In the genomic region with DNA sequence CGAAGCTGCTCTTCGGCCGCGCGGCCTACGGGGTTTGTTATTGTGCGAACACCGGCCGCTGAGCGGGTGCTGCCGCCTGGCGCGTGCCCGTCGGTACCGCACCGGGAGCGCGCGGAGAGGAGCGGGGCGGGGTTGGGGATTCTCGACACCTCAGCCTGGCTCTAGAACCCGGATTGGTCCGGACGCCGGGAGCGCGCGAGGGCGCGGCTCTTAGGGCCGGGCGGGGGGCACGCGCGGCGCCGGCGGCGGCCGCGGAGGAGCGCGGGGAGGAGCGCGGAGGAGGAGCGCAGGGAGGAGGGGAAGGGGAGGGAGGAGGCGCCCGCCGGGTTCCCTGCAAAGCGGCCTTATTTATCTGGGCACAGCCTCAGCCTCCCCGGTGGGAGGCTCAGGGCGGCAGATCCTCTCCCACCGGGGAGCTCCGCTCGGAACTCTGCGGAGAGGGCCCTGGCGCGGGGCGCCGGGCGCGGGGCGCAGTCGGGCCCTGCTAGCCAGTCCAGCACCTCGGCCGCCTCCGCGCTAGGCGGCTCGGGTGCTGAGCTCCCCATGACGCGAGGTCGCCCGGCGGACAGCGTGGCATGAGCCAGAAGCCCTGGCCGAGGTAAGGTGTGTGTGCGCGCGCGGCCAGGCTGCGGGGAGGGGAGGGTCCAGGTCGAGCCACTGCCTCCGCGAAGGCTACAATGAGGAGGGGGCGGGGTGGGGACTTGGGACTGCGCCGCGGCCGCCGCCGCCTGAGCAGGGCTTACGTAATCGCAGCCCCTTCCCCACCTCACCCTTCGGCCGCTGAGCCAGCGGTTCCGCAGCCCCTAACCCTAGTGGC, we compare ENCODE assay signal across 8 mouse cellular contexts. TPM values are rescaled to one million over a fixed set of nuclear protein-coding genes. Genes with fewer than 3 reads are reported as not detected.
DNase-seq lines count a peak whose midpoint lies in the region; ATAC-seq and TF ChIP-seq lines count a peak whose summit lies in the region.

Fbxl16 (plus strand) TSS at position 297 of the 817 bp plus-strand sequence.

- TF ChIP-seq CTCF in cortical plate, adult 2 months (IDR thresholded peaks at IDR 0.05; ENCODE audit: extremely low read depth, insufficient read depth, low read length): no peak
- TF ChIP-seq CTCF in kidney, adult 2 months (conservative IDR thresholded peaks at IDR 0.05; ENCODE audit: insufficient read depth, insufficient read length, low read depth, low read length): no peak

- peaks cover 10% of the 10 kb centered on the region; the same call in 1 of the 2 replicates for H3K4me1 ChIP-seq in cortical plate, adult 2 months (ENCODE audit: control insufficient read depth, insufficient read depth, low read length)
- 0 out of 2 replicates have a peak, but pooled peaks cover 3% of the 10 kb centered on the region for H3K4me1 ChIP-seq in kidney, adult 2 months (ENCODE audit: control insufficient read depth, insufficient read depth, low read length)
- 0 out of 2 replicates have a peak, but pooled peaks cover 2% of the 10 kb centered on the region for H3K4me1 ChIP-seq in limb, embryonic 11.5 days (ENCODE audit: control insufficient read depth, insufficient read depth, low read length)
- peaks cover 42% of the 10 kb centered on the region for H3K4me1 ChIP-seq in midbrain, embryonic 14.5 days (ENCODE audit: control insufficient read depth, insufficient read depth, low read length)

- TF ChIP-seq POLR2A in cortical plate, adult 2 months (IDR thresholded peaks at IDR 0.05; ENCODE audit: extremely low read depth, insufficient read depth, low read length): peak; percentile 44; the same call in 1 of the 2 replicates
- TF ChIP-seq POLR2A in kidney, adult 2 months (IDR thresholded peaks at IDR 0.05; ENCODE audit: low read depth, low read length): no peak

- H3K4me2 ChIP-seq in limb, embryonic 11.5 days (ENCODE audit: low read depth, severe bottlenecking): peak within 1 kb of the TSS; percentile 97
- peak within 1 kb of the TSS; percentile 95 for H3K4me2 ChIP-seq in midbrain, embryonic 14.5 days (ENCODE audit: low read length)

- H3K27ac ChIP-seq in cortical plate, adult 2 months (ENCODE audit: insufficient read depth, low read length): peak within 1 kb of the TSS; percentile 99
- no peak within 1 kb of the TSS for H3K27ac ChIP-seq in kidney, adult 2 months (ENCODE audit: insufficient read depth, low read depth, low read length)
- H3K27ac ChIP-seq in limb, embryonic 11.5 days (replicated peaks; ENCODE audit: low read depth, low read length): no peak within 1 kb of the TSS
- peak within 1 kb of the TSS; percentile 99 for H3K27ac ChIP-seq in midbrain, embryonic 14.5 days (replicated peaks; ENCODE audit: low read depth, low read length)

- no peaks in the 10 kb centered on the region for H3K36me3 ChIP-seq in kidney, adult 2 months (ENCODE audit: control insufficient read depth, insufficient read depth, low read length)
- no peaks in the 10 kb centered on the region for H3K36me3 ChIP-seq in limb, embryonic 11.5 days (ENCODE audit: control insufficient read depth, insufficient read depth, low read length)
- H3K36me3 ChIP-seq in midbrain, embryonic 14.5 days (ENCODE audit: control insufficient read depth, insufficient read depth, low read length): no peaks in the 10 kb centered on the region

- 1% methylated on average over 96 of the region's 100 CpGs for WGBS in kidney, adult 2 months
- 0% methylated on average over 72 of the region's 100 CpGs for WGBS in limb, embryonic 11.5 days
- WGBS in midbrain, embryonic 14.5 days: under 1% methylated on average over 100 of the region's 100 CpGs

- peak within 1 kb of the TSS; percentile 64 for H3K9ac ChIP-seq in limb, embryonic 11.5 days (ENCODE audit: low read length)
- H3K9ac ChIP-seq in midbrain, embryonic 14.5 days (replicated peaks; ENCODE audit: low read length): peak within 1 kb of the TSS; percentile 96

- peak; percentile 99 for DNase-seq in heart, adult 11 months
- DNase-seq in heart, adult 8-10 months (ENCODE audit: low spot score): no peak
- peak; percentile 70 to 79 for DNase-seq in heart, adult 18-20 months
- peak; percentile 75 for DNase-seq in kidney, adult 2 months
- DNase-seq in limb, embryonic 11.5 days (ENCODE audit: low spot score): peak; percentile 80
- peak; percentile 98 for DNase-seq in midbrain, embryonic 14.5 days
- DNase-seq in testis, postnatal 10 days (ENCODE audit: low spot score): peak; percentile 76

- no peaks in the 10 kb centered on the region for H3K9me3 ChIP-seq in limb, embryonic 11.5 days (ENCODE audit: control insufficient read depth, low read length)
- H3K9me3 ChIP-seq in midbrain, embryonic 14.5 days (ENCODE audit: control insufficient read depth, low read length): no peaks in the 10 kb centered on the region

- H3K27me3 ChIP-seq in kidney, adult 2 months (replicated peaks; ENCODE audit: control insufficient read depth, insufficient read depth, low read length): no peaks in the 10 kb centered on the region
- H3K27me3 ChIP-seq in limb, embryonic 11.5 days (ENCODE audit: control insufficient read depth, insufficient read depth, low read length): peaks cover 36% of the 10 kb centered on the region
- no peaks in the 10 kb centered on the region for H3K27me3 ChIP-seq in midbrain, embryonic 14.5 days (ENCODE audit: control insufficient read depth, insufficient read depth, low read length)

- peak; percentile 60; the same call in 1 of the 2 replicates for ATAC-seq in limb, embryonic 11.5 days (ENCODE audit: insufficient number of reproducible peaks, low FRiP score, low TSS enrichment, low read depth)
- peak; percentile 90 for ATAC-seq in midbrain, embryonic 14.5 days (ENCODE audit: low FRiP score, low TSS enrichment)

- H3K4me3 ChIP-seq in cortical plate, adult 2 months (ENCODE audit: insufficient read depth, low read length): peak within 1 kb of the TSS; percentile 99
- peak within 1 kb of the TSS; percentile 63 for H3K4me3 ChIP-seq in kidney, adult 2 months (ENCODE audit: insufficient read depth, low read depth, low read length)
- peak within 1 kb of the TSS; percentile 68 for H3K4me3 ChIP-seq in limb, embryonic 11.5 days (ENCODE audit: low read depth, low read length)
- H3K4me3 ChIP-seq in midbrain, embryonic 14.5 days (replicated peaks; ENCODE audit: low read depth, low read length): peak within 1 kb of the TSS; percentile 86

RNA-seq across cellular contexts. Expression of gene Fbxl16, which starts in this region (rescaled TPM):
- 1 to 10 TPM; 1.2 to 1.9 (median 1.5) TPM for total RNA-seq in heart, adult 8-10 months (2022)
- 670 and 731 TPM in 2 replicates for polyA plus RNA-seq in cortical plate, adult 2 months (2012; rRNA removed)
- total RNA-seq in heart, adult 18-20 months (2021): 1 to 10 TPM; 1.5 to 1.7 TPM
- polyA plus RNA-seq in kidney, adult 2 months (2012; rRNA removed): 3.6 TPM in 2 replicates
- polyA plus RNA-seq in limb, embryonic 11.5 days (2014; fragmentation: Nextera tagmentation; extraction: Ambion mirVana): 1.4 and 1.5 TPM in 2 replicates
- polyA plus RNA-seq in midbrain, embryonic 14.5 days (2014; fragmentation: Nextera tagmentation; extraction: Ambion mirVana): 37.2 and 39.8 TPM in 2 replicates

Comparison
In these comparisons a context has a peak if more than half of its experiments do, and no peak if none do; other contexts are left out.
1. RNA of gene Fbxl16 (polyA plus RNA-seq): 670 to 731 TPM in cortical plate, adult 2 months; 37.2 to 39.8 TPM in midbrain, embryonic 14.5 days, 3.6 TPM in kidney, adult 2 months and 1.4 to 1.5 TPM in limb, embryonic 11.5 days; every median in the first group is over 10 times any median in the second.
2. H3K27ac ChIP-seq: peak in cortical plate, adult 2 months (single experiment) and midbrain, embryonic 14.5 days (single experiment); none in kidney, adult 2 months (single experiment) and limb, embryonic 11.5 days (single experiment).
3. Peak in every context shown above with its lines, with median percentiles within 50 percentile points of each other: H3K4me3 ChIP-seq.